Mouse (Mus musculus): Measurements from ENCODE around the gene Npc1l1. TPM values are rescaled to one million over a fixed set of nuclear protein-coding genes. Genes with fewer than 3 reads are reported as not detected.

The Npc1l1 gene
- 0.06 and 0.08 TPM in 2 replicates for polyA plus RNA-seq (2014; fragmentation: Nextera tagmentation; extraction: Ambion mirVana)

DNA sequence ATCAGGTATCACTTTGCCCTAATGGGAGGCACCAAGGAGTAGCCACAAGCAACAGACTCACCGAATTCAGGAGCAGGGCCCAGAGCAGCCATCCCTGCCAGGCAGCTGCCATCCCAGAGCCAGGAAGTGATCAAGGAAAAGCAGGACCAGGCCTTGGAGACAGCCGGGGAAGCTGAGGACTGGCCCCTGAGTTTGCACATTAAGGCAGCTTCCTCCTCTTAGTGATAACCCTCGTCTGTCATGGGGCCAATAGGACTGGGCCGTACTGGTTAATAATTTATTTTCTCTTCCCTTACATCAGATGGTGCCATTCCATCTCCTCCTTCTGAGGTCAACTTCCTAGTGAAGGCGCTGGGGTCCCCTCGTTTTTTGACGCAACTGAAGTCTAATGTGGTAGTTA lies at the start of gene Npc1l1:
Gene Npc1l1, minus strand, starts transcription at position 132 of the 400 bp plus-strand sequence.
- no peaks in the 10 kb centered on the region for H3K36me3 ChIP-seq (ENCODE audit: control insufficient read depth, insufficient read depth, low read length)
- H3K27me3 ChIP-seq (ENCODE audit: control insufficient read depth, insufficient read depth, low read length) = no peaks in the 10 kb centered on the region
- ATAC-seq (ENCODE audit: insufficient number of reproducible peaks, insufficient read depth, low FRiP score, low read depth) = no peak
- no peak within 1 kb of the TSS for H3K27ac ChIP-seq (ENCODE audit: low read length)
- H3K9ac ChIP-seq (replicated peaks; ENCODE audit: low read depth, low read length) = no peak within 1 kb of the TSS
- no peak within 1 kb of the TSS for H3K4me3 ChIP-seq (ENCODE audit: low read depth, low read length)
- no peaks in the 10 kb centered on the region for H3K4me1 ChIP-seq (ENCODE audit: control insufficient read depth, insufficient read depth, low read length)
- H3K9me3 ChIP-seq (ENCODE audit: control insufficient read depth, low read depth, low read length) = no peaks in the 10 kb centered on the region
- WGBS = 73% methylated on average over 7 of the region's 7 CpGs
- no peak within 1 kb of the TSS for H3K4me2 ChIP-seq (replicated peaks; ENCODE audit: low read depth, low read length)

DNA sequence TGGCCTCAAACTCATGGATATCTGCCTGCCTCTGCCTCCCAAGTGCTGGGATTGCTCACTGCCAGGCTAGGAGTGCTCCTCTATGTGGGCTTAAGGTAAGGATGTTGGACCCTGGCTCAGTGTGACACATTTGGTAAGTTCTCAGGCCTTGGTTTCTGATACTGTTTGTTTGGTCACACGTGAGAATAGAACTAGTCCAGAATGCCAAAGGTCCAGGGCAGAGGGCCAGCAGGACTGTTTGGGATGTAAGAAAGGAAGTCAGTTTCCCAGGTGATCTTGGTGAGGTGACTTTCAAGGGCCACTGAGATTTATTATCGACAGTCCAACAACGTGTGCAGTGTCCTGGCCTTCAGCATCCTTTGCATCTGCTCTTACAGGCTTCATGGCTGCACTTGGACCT lies 46.5 kb upstream of the Npc1l1 start:
- no peak overlapping the region for H3K4me2 ChIP-seq (replicated peaks; ENCODE audit: low read depth, low read length)
- no peaks in the 10 kb centered on the region for H3K9me3 ChIP-seq (ENCODE audit: control insufficient read depth, low read depth, low read length)
- ATAC-seq (ENCODE audit: insufficient number of reproducible peaks, insufficient read depth, low FRiP score, low read depth) = no peak
- no peaks in the 10 kb centered on the region for H3K27me3 ChIP-seq (ENCODE audit: control insufficient read depth, insufficient read depth, low read length)
- peaks cover 9% of the 10 kb centered on the region for H3K4me1 ChIP-seq (ENCODE audit: control insufficient read depth, insufficient read depth, low read length)
- WGBS = 72% methylated on average over 3 of the region's 3 CpGs
- no peak overlapping the region for H3K27ac ChIP-seq (ENCODE audit: low read length)
- peaks cover 2% of the 10 kb centered on the region for H3K36me3 ChIP-seq (ENCODE audit: control insufficient read depth, insufficient read depth, low read length)
- no peak overlapping the region for H3K4me3 ChIP-seq (ENCODE audit: low read depth, low read length)
- H3K9ac ChIP-seq (replicated peaks; ENCODE audit: low read depth, low read length) = no peak overlapping the region

DNA sequence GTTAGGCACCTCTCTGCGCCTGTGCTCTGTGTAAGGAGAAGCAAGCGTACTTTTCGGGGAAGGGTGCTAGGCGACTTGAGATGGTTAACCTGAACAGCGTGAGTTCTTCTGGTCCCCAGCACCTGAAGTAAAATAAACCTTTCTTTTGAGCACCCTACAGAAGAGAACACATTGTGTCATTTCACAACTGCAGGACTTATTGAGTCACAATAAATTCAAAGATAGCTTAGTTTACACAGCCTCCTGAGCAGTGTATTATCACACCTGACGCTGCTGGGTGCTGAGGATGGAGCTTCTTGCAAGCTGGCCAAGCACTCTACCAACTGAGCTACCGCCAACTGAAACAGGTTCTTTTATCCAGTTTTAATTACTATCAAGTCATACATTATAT lies 45.1 kb upstream of the Npc1l1 start:
- Histone ChIP-seq H3K27me3 (ENCODE audit: control insufficient read depth, insufficient read depth, low read length) (no peaks in the 10 kb centered on the region), H3K27ac (ENCODE audit: low read length) (no peak overlapping the region), H3K36me3 (ENCODE audit: control insufficient read depth, insufficient read depth, low read length) (peaks cover 10% of the 10 kb centered on the region), H3K9me3 (ENCODE audit: control insufficient read depth, low read depth, low read length) (no peaks in the 10 kb centered on the region), H3K9ac (replicated peaks; ENCODE audit: low read depth, low read length) (no peak overlapping the region; the same call in 1 of the 2 replicates), H3K4me3 (ENCODE audit: low read depth, low read length) (peak overlapping the region; percentile 88), H3K4me1 (ENCODE audit: control insufficient read depth, insufficient read depth, low read length) (peaks cover 9% of the 10 kb centered on the region), H3K4me2 (replicated peaks; ENCODE audit: low read depth, low read length) (peak overlapping the region; percentile 79)
- 27% methylated on average over 7 of the region's 7 CpGs for WGBS
- no peak; the same call in 1 of the 2 replicates for ATAC-seq (ENCODE audit: insufficient number of reproducible peaks, insufficient read depth, low FRiP score, low read depth)

DNA sequence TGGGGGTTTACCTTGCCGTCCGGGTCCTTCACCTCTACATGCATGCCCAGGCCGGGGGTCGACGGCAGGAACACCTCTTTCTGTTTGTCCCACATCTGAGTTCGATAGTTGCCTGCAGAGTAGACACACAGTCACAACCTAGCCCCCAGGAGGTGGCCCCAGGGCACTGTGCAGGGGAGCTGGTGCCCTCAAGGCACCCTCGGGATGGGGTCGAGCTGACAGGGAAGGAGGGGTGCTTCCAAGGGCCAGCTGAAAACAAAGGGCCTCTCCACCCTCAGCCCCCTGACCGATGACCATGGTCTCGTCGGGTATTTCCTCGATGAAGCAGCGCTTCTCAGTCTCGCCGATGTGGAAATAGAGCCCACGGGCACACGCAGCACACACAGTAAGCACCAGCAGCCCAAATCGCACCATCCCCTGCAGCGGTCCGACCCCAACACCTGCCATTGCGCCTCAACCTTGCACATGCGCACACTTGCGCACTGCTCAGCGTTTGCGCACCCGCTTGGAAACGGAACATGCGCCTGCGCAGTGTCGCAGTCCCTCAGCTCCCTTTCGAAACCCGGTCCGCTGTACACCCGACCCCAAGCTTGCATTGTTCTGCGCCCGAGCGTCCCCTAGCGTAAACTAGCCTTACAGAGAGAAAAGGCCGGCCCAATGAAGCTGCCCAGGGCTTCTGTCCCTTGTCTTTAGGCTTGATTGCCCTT lies 44.6 kb upstream of the Npc1l1 start, which contains the start of gene Tmed4:
Gene Tmed4, minus strand, starts transcription at position 484 of the 707 bp plus-strand sequence.
- peak; percentile 97 for ATAC-seq (ENCODE audit: insufficient number of reproducible peaks, insufficient read depth, low FRiP score, low read depth)
- H3K36me3 ChIP-seq (ENCODE audit: control insufficient read depth, insufficient read depth, low read length) = peaks cover 10% of the 10 kb centered on the region
- no peaks in the 10 kb centered on the region for H3K27me3 ChIP-seq (ENCODE audit: control insufficient read depth, insufficient read depth, low read length)
- H3K27ac ChIP-seq (ENCODE audit: low read length) = no peak within 1 kb of the TSS
- peak within 1 kb of the TSS; percentile 73 for H3K9ac ChIP-seq (replicated peaks; ENCODE audit: low read depth, low read length)
- peak within 1 kb of the TSS; percentile 79 for H3K4me2 ChIP-seq (replicated peaks; ENCODE audit: low read depth, low read length)
- H3K4me1 ChIP-seq (ENCODE audit: control insufficient read depth, insufficient read depth, low read length) = peaks cover 9% of the 10 kb centered on the region
- peak within 1 kb of the TSS; percentile 88 for H3K4me3 ChIP-seq (ENCODE audit: low read depth, low read length)
- no peaks in the 10 kb centered on the region for H3K9me3 ChIP-seq (ENCODE audit: control insufficient read depth, low read depth, low read length)
- WGBS = under 1% methylated on average over 39 of the region's 39 CpGs

DNA sequence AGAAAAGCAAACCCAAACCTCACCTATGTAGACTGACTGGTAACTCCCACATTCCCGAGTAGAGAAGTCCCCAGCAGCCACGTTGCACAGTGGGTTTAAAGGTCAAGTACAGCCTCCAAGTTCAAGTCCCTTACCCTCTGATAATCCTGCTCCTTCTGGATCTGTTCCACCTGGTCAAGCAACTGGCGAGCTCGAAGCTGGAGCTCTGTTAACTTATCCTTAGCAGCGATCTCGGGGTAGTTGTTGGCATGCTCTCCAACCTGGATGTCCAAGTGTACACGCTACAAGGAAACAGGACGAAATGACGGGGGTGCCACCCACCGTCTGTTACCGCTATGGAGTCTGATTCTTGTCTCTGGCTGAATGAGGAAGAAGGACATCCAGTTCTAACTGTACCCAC lies 43.7 kb upstream of the Npc1l1 start:
- H3K4me1 ChIP-seq (ENCODE audit: control insufficient read depth, insufficient read depth, low read length) = peaks cover 9% of the 10 kb centered on the region

DNA sequence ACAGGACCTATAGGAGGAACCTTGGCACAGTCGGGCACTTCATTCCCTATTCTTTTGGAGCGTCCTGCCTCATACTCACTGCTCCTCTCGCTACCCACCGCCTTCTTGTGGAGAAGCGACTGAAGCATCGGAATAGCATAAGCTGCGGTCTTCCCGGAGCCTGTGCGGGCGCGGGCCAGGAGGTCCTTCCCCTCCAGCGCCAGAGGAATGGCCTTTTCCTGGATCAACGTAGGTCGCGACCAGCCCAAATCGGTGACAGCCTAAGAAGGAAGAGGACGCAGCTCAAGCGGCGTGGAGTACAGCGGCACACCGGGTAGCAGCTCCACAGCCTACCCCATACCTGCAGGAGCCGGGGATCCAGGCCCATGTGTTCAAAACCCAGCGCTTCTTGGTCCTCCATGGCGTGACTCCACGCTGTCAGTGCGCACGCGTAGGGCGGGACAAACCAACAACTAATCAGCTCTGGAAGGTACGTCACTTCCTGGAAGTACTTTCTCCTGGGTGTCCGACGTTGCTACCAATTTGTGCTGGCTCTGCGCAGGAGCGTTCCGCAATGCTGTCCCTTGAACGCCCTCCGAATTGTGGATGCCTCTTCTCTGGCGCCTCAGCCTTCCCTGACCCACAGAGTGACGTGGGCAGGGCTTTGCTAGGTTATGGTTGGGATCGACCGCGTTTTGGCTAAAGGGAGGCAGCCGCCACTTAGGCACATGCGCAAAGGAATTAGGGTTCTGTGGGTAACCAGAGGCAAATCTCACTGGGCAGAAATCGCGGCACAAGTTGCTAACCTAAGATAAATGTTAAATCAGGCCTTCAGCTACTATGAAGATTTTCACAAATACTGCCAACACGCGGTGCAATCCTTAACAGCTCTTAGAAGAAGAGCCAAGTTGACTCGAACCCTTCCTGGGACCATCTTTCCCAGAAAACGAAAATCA lies 37.6 kb upstream of the Npc1l1 start, which contains the start of gene Ddx56:
Gene Ddx56, minus strand, starts transcription at position 453 of the 935 bp plus-strand sequence.
- Histone ChIP-seq H3K27me3 (ENCODE audit: control insufficient read depth, insufficient read depth, low read length) (no peaks in the 10 kb centered on the region), H3K36me3 (ENCODE audit: control insufficient read depth, insufficient read depth, low read length) (peaks cover 43% of the 10 kb centered on the region), H3K4me1 (ENCODE audit: control insufficient read depth, insufficient read depth, low read length) (peaks cover 8% of the 10 kb centered on the region), H3K27ac (ENCODE audit: low read length) (peak within 1 kb of the TSS; percentile 87), H3K4me2 (replicated peaks; ENCODE audit: low read depth, low read length) (peak within 1 kb of the TSS; percentile 97), H3K9ac (replicated peaks; ENCODE audit: low read depth, low read length) (peak within 1 kb of the TSS; percentile 89), H3K9me3 (ENCODE audit: control insufficient read depth, low read depth, low read length) (no peaks in the 10 kb centered on the region), H3K4me3 (ENCODE audit: low read depth, low read length) (peak within 1 kb of the TSS; percentile 97)
- ATAC-seq (ENCODE audit: insufficient number of reproducible peaks, insufficient read depth, low FRiP score, low read depth) = peak; percentile 96
- 2% methylated on average over 50 of the region's 50 CpGs for WGBS

More for the DNA sequence above, 43.7 kb upstream of the Npc1l1 start:
- Histone ChIP-seq H3K27ac (ENCODE audit: low read length) (no peak overlapping the region), H3K4me3 (ENCODE audit: low read depth, low read length) (peak overlapping the region; percentile 88), H3K4me2 (replicated peaks; ENCODE audit: low read depth, low read length) (peak overlapping the region; percentile 79), H3K9ac (replicated peaks; ENCODE audit: low read depth, low read length) (peak overlapping the region; percentile 73), H3K9me3 (ENCODE audit: control insufficient read depth, low read depth, low read length) (no peaks in the 10 kb centered on the region), H3K36me3 (ENCODE audit: control insufficient read depth, insufficient read depth, low read length) (peaks cover 10% of the 10 kb centered on the region), H3K27me3 (ENCODE audit: control insufficient read depth, insufficient read depth, low read length) (no peaks in the 10 kb centered on the region)
- ATAC-seq (ENCODE audit: insufficient number of reproducible peaks, insufficient read depth, low FRiP score, low read depth) = no peak
- WGBS = 47% methylated on average over 11 of the region's 11 CpGs

DNA sequence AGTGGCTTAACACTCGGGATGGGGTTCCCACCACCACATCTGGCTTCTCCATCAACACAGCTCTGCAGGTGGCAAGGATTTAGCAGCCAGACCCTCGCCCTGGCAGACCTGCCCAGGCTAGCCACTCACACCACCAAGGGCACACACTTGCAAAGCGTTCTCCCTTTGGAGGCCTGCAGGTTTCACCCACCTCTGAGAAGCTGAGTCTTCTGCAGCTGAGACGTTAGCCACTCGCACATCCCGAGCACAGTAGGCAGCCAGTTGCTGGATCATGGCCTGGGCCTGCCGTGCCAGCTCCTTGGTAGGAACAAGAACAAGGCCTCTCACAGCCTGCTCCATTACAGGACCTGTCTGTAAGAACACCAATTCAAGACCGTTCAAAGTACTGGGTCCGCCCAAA lies 36.7 kb upstream of the Npc1l1 start:
- Histone ChIP-seq H3K4me2 (replicated peaks; ENCODE audit: low read depth, low read length) (peak overlapping the region; percentile 97), H3K36me3 (ENCODE audit: control insufficient read depth, insufficient read depth, low read length) (peaks cover 52% of the 10 kb centered on the region), H3K9me3 (ENCODE audit: control insufficient read depth, low read depth, low read length) (no peaks in the 10 kb centered on the region), H3K27me3 (ENCODE audit: control insufficient read depth, insufficient read depth, low read length) (no peaks in the 10 kb centered on the region), H3K27ac (ENCODE audit: low read length) (no peak overlapping the region), H3K4me1 (ENCODE audit: control insufficient read depth, insufficient read depth, low read length) (peaks cover 8% of the 10 kb centered on the region), H3K9ac (replicated peaks; ENCODE audit: low read depth, low read length) (peak overlapping the region; percentile 89), H3K4me3 (ENCODE audit: low read depth, low read length) (peak overlapping the region; percentile 97)
- 76% methylated on average over 9 of the region's 9 CpGs for WGBS
- ATAC-seq (ENCODE audit: insufficient number of reproducible peaks, insufficient read depth, low FRiP score, low read depth) = no peak

DNA sequence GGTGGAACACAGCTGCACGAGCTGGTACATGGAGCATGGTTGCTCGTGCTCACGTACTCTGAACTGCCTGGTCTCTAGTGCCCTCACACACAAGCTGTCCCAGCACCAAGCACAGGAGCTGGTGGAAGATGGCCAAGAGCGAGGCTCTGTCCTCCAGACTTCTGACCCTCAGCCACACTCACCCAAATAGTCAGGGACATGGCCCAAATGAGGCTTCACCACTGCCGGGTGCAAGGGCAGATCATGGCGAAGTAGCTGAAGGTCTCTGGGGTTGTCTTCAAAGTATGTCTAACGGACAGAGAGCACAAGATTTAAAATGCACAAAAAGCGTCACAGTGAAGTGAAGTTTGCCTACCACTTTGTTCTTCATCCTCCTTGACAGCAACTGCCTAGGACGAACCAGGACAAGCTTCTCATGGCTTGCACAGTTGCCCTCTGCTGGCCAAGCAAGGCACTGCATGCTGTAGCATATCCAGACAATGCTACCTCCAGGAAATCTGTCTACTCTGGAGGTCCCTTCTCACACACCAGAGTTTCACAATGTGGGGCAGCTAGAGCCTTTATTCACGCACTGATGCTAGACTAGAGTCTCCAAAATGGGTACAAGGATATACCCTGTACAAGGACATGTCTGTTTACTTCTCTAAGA lies 31.6 kb upstream of the Npc1l1 start:
- Histone ChIP-seq H3K4me3 (ENCODE audit: low read depth, low read length) (no peak overlapping the region), H3K9ac (replicated peaks; ENCODE audit: low read depth, low read length) (no peak overlapping the region), H3K4me1 (ENCODE audit: control insufficient read depth, insufficient read depth, low read length) (peaks cover 3% of the 10 kb centered on the region), H3K36me3 (ENCODE audit: control insufficient read depth, insufficient read depth, low read length) (peaks cover 77% of the 10 kb centered on the region), H3K27ac (ENCODE audit: low read length) (no peak overlapping the region), H3K9me3 (ENCODE audit: control insufficient read depth, low read depth, low read length) (no peaks in the 10 kb centered on the region), H3K4me2 (replicated peaks; ENCODE audit: low read depth, low read length) (no peak overlapping the region), H3K27me3 (ENCODE audit: control insufficient read depth, insufficient read depth, low read length) (no peaks in the 10 kb centered on the region)
- ATAC-seq (ENCODE audit: insufficient number of reproducible peaks, insufficient read depth, low FRiP score, low read depth) = no peak
- 80% methylated on average over 10 of the region's 10 CpGs for WGBS
